Mouse (Mus musculus) gonadal fat pad, adult 2 months (tissue): ENCODE measurements around the gene Wfdc21. TPM values are rescaled to one million over a fixed set of nuclear protein-coding genes. Genes with fewer than 3 reads are reported as not detected.

Source experiments
- DNase-seq: peaks from one replicate; pipeline ENCODE4 v3.0.0-alpha.2; 2012; ENCODE audit warnings: low read depth
- polyA plus RNA-seq: library from polyadenylated mRNA; depleted of rRNA; stranded (reverse); fragments of >200 nt; gene quantifications from 2 replicates; pipeline ENCODE4 v1.2.3, GENCODE M21; 2012; rRNA removed

The Wfdc21 gene
- 82.2 and 198 TPM in 2 replicates for polyA plus RNA-seq

GRCm38 (mm10) chr11:83746681-83747080 is at the start of gene Wfdc21:
Wfdc21 (plus strand) TSS chr11:83746940.
- no peak for DNase-seq

GRCm38 (mm10) chr11:83703705-83704104 is 43.0 kb upstream of the Wfdc21 start, which contains the start of gene Wfdc17:
Wfdc17 (plus strand) TSS chr11:83703991.
- DNase-seq: no peak

GRCm38 (mm10) chr11:83708715-83709114 is 38.0 kb upstream of the Wfdc21 start, which contains the start of gene Wfdc18:
Wfdc18 (plus strand) TSS chr11:83709015.
- DNase-seq: no peak

- no peak for DNase-seq
These were observed 37.1 kb upstream of the Wfdc21 start for GRCm38 (mm10) chr11:83709683-83710082.

GRCm38 (mm10) chr11:83712671-83713070 is 34.1 kb upstream of the Wfdc21 start:
- DNase-seq: no peak

- no peak for DNase-seq
These were observed 32.8 kb upstream of the Wfdc21 start for GRCm38 (mm10) chr11:83713925-83714324.

GRCm38 (mm10) chr11:83717042-83717665 is 29.6 kb upstream of the Wfdc21 start:
- peak; percentile 68 for DNase-seq

GRCm38 (mm10) chr11:83720766-83721165 is 26.0 kb upstream of the Wfdc21 start:
- peak; percentile 91 for DNase-seq

- no peak for DNase-seq
These were observed 17.8 kb upstream of the Wfdc21 start for GRCm38 (mm10) chr11:83728757-83729432.

- no peak for DNase-seq
These were observed 15.6 kb upstream of the Wfdc21 start for GRCm38 (mm10) chr11:83731116-83731515.

- no peak for DNase-seq
These were observed 13.6 kb upstream of the Wfdc21 start for GRCm38 (mm10) chr11:83733071-83733640.

- no peak for DNase-seq
These were observed 12.5 kb upstream of the Wfdc21 start for GRCm38 (mm10) chr11:83734215-83734614.

GRCm38 (mm10) chr11:83735881-83736280 is 10.9 kb upstream of the Wfdc21 start:
- DNase-seq: no peak

GRCm38 (mm10) chr11:83737109-83737558 is 9.6 kb upstream of the Wfdc21 start:
- no peak for DNase-seq

GRCm38 (mm10) chr11:83739241-83739640 is 7.5 kb upstream of the Wfdc21 start:
- DNase-seq: no peak

- DNase-seq: no peak
These were observed 6.2 kb upstream of the Wfdc21 start for GRCm38 (mm10) chr11:83740443-83740991.

- DNase-seq: no peak
These were observed 4.9 kb upstream of the Wfdc21 start for GRCm38 (mm10) chr11:83741841-83742240.

GRCm38 (mm10) chr11:83742731-83743355 is 3.9 kb upstream of the Wfdc21 start:
- DNase-seq: no peak

- DNase-seq: no peak
These were observed 3.2 kb upstream of the Wfdc21 start for GRCm38 (mm10) chr11:83743525-83743924.

- no peak for DNase-seq
These were observed 588 bp upstream of the Wfdc21 start for GRCm38 (mm10) chr11:83746152-83746551.

- no peak for DNase-seq
These were observed 881 bp downstream of the Wfdc21 start for GRCm38 (mm10) chr11:83747376-83748265.
